Mouse (Mus musculus) activated CD4-positive, CD25-positive, alpha-beta regulatory T cell, adult 4 months (primary cell): ENCODE data around the gene Lrig1. TPM values are rescaled to one million over a fixed set of nuclear protein-coding genes. Genes with fewer than 3 reads are reported as not detected.

Experiments used
- ATAC-seq: one replicate; pipeline ENCODE4 v1.8.0; 2017
- polyA plus RNA-seq, 2 experiments: library from polyadenylated mRNA; unstranded; fragments of 100-300 nt; shearing (Covaris generic); gene quantifications; one replicate each; pipeline ENCODE4 v1.2.1; 2017

Lrig1 gene
- polyA plus RNA-seq = 10 to 100 TPM; 16.2 to 31.1 TPM

- peak; percentile 93 for ATAC-seq
Observed at GRCm38 (mm10) chr6:94700067-94700491, at the start of gene Lrig1. Gene Lrig1 (minus strand): TSS chr6:94700158.

- no peak for ATAC-seq
Observed at GRCm38 (mm10) chr6:94749626-94750025, 49.7 kb upstream of the Lrig1 start.

GRCm38 (mm10) chr6:94748361-94748760 is 48.4 kb upstream of the Lrig1 start:
- no peak for ATAC-seq

DNA sequence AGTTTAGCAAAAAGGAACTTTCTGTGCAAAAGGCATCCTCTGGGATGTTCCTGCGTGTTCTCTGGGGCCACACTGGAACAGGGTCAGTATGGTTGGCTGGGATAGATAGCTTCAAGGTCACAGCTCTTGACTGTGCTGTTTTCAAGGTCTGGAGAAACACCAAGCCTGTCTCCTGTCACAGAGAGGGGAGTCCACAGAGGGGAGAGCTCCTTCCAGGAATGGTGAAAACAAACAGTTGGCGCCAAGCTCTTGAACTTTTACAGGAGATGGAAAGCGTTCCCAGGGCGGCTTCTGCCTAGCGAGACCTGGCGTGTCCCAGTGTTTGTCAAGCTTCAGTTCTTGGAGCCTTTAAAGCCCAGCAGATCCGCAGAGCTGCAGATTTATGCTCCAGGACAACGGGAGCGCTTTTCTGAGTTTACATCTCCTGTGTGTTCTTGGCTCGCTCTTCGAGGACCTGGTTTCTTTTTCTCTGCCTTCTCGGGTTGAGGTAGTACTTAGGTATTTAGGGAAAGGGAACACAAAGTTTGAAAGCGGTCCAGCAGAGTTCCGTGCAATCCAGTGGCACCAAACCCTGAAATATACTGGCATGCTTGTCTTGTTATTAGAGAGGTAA is 40.3 kb upstream of the Lrig1 start:
- no peak for ATAC-seq

GRCm38 (mm10) chr6:94738647-94739046 is 38.7 kb upstream of the Lrig1 start:
- ATAC-seq = peak; percentile 40

GRCm38 (mm10) chr6:94733878-94734277 is 33.9 kb upstream of the Lrig1 start:
- ATAC-seq = no peak

DNA sequence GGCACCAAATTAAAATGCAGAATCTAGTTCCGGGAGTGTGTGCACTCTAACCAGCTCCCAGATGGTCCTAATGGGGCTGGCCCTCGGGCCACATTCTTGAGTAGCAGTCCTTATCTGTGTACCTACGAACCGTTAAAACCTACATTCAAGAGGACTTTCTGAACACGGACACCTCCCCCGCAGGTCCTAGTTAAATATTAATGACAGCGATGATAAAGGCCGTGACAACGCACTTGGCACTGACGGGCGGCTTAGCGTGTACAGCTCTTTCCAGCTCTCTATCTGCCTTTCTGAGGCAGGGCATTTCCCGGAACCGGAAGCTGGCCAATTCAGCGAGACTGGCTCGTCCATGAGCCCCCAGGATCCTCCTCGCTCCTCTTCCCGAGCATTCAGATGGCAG is 29.9 kb upstream of the Lrig1 start:
- no peak for ATAC-seq

DNA sequence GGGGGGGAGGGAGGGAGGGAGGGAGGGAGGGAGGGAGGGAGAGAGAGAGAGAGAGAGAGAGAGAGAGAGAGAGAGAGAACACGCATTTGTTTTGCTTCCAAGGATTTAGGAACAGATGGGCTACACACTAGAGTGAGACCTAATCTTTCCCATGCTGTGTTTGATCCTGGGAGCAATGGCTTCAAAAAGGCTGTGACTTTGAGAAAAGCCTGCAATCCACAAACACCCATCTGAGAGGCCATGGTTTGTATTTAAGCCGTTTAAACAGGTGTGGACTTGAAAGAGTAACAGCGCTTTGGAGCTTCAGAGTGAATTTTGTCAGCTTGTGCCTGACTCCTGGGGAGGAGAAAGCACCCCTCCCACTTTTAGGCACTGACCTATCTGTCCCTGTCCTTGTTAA is 29.2 kb upstream of the Lrig1 start:
- ATAC-seq = no peak

DNA sequence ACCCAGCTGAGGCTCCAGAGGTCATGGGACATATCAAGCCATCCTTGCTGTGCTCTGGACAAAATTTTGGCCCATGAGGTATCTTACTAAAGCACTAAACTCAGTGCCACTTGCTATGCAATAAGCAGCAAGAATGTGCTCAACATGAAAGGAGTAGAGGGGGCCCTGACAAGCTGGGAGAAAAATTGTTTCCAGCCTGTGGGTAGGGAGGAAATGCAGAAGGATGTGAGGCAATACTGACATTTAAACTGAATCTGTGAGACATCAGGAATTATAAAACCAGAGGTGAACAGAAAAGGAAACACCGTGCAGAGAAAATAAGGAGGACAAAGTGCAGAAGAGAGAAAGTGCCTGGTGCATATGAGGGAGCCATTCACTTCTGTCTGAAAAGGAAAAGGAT is 24.7 kb upstream of the Lrig1 start:
- no peak for ATAC-seq

DNA sequence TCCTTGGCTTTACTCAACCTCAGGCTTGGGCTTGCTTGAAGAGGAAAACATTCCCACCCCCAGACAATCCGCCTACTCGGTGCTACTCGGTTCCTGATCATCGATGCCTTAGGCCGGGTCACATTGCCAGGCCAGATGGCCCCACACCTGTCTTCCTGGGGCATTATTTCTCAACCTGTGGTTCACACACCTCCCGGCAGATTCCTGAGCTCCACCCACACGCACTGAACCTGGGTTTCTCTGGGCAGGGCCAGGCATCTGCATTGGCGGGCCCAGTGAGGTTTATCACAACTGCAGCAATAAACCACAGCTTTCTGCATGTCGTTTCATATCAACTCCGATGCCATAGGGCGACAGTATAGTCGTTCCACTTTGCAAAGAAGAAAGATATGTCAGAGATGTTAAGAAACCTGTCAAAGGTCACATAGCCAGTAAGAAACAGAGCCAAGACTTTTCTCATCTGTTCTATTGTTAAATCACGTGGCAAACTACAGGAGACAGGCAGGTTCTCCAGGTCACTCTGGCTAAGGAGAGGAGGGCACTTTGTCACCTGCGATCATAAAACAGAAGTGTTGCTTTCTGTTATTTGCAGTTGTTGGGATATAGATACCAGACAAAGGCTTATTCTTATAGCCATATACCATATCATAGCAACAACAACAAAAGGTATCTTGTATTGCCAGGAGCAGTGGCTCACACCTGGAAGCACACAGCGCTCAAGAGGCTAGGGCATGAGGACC is 18.8 kb upstream of the Lrig1 start:
- no peak for ATAC-seq

DNA sequence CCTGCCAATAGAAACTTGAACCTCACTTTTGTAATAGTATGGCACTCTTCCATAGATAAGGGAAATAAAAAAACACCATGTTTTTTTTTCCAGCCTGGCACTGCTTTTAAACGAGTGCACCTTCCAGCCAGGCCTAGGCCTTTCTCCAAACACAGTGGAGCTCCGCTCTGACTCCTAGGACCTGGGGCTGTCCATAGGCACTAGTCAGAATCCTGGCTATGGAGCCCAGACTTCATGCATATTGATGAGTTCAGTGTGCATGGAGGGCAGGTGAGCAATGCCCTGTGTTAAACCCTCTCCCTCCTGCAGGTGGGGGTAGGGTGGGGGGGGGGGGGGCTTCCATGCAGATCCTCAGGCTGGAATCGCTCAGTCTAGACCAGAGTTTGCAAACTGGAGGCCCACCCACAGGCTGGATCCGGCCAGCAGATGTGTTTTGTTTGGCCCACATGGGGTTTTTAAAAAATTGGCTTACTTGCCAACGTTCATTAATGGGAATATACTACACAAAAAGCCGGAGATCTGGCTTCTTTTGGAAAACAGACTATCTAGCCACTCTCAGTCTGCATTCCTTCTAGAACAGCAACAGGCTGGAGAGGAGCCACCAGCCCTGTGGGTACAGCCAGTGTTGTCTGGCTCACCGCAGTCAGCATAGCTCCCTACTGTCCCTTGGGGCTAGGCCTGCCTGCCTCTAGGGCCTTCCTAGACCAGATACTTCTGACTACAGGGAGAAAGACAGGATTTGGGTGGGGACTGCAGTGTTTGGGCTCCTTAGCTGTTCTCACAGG is 17.9 kb upstream of the Lrig1 start:
- ATAC-seq = no peak

GRCm38 (mm10) chr6:94715645-94715940 is 15.6 kb upstream of the Lrig1 start:
- ATAC-seq = no peak

GRCm38 (mm10) chr6:94714815-94715644 is 15.1 kb upstream of the Lrig1 start:
- ATAC-seq = no peak

DNA sequence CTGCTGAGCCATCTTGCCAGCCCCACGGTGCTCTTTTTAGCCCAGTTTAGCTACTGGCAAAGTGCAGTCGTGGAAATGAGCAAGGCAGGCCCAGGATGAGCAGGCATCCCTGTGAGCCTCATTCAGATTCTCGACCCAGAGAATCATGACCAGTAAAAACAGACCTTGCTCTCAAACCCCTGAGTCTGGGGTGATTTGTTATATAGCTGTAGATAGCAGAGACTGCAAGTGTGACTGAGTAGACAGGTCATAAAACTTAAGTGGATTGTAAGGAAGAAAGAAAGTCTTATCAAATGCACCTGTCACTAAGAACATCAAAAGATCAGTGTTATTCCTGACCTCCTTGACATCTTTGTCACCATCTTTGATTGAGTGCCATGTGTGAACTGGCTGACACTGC is 9.9 kb upstream of the Lrig1 start:
- no peak for ATAC-seq

DNA sequence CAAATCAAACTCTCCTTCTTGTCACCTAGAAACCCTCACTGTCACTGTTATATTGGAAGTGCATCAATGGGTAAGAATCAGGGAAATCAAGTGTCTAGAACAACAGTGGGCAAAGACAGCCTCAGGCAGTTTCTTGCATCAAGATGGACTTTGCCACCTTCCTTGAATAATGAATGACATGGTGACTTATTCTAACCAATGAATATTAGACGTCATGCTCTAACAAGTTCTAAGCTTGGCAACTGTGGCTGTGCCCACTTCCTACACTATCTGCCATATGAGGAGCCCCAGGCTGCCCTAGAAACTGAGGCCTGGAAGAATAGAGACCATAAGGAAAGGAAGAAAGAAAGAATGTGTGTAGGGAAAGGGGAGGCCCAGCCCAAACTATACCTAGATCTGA is 9.2 kb upstream of the Lrig1 start:
- no peak for ATAC-seq

- no peak for ATAC-seq
Observed at GRCm38 (mm10) chr6:94707254-94707653, 7.3 kb upstream of the Lrig1 start.

DNA sequence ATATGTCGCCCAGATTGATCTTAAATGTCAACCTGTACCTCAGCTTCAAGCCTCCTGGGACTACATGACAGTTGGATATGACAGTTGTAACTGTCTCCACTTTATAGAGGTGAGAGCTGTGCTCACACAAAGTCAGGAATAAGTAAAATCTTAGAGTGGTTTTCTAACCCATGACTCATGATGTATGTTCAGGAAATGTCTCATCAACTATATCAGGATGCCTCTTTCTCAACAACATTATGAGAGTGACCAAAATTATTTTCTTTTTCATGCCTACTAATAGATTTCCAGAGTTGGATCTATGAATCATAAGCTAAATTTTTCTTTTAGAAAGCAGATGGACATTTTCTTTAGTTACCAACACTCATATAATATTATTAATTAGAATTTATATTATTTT is 6.0 kb upstream of the Lrig1 start:
- ATAC-seq = no peak

GRCm38 (mm10) chr6:94702993-94703392 is 3.0 kb upstream of the Lrig1 start:
- ATAC-seq = no peak

DNA sequence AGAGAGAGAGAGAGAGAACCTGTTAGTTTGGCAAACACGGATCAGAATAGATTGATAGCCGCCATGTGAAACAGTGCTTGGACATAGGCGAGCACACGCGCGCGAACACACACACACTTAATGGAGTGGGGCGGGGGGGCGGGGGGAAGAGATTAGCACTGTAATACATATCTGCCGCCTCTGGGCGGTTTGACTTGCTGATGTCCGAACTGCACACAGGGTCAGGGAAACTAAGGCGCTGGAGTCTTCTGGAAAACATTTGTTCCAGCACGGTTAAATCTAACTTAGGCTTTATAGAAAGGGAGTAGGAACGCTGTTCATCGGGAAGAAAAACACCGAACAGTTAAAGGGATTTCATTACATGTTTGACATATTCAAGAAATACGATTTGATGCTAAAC is 1.1 kb upstream of the Lrig1 start:
- no peak for ATAC-seq

- peak; percentile 7 for ATAC-seq
Observed at GRCm38 (mm10) chr6:94700612-94701011, 654 bp upstream of the Lrig1 start.

DNA sequence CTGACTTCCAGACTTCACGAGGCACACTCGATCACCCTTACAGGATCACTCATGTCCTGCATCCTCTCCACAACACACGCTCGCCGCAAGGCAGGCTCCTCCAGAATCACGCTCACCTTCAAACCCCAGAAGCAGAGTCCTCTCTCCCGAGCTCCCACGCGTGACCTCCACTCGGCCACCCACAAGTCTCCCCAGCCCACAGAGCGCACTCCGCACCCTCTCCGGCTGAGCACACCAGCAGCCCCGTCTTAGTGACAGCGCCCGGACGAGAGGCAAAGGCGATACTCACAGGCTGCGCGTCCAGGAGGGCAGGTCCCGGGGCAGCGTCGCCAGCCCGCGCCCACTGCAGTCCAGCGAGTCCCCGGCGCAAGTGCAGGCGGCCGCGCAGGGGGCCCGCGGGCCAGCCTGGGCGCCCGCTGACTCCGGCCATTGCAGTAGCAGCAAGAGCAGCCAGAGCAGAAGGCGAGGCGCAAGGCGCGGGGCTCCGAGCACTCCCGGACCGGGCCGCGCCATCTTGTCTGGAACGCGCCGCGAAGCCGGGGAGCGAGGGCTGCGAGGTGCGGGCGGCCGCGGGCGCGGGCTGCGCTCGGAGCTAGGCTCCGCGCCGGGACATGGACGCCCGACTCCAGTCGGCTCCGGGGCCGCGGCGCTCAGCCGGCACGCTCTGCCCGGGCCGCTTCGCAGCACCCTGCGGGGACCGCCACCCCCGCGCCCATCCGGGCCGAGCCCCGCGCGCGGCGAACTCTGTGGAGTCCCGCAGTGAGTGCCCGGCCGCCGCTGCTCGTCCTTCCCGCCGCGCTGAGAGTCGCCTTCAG is 578 bp downstream of the Lrig1 start:
- ATAC-seq = peak; percentile 2
